Mouse (Mus musculus): ENCODE results near the gene Vav3.

GRCm38 (mm10) chr3:109340274-109341070 is at the start of gene Vav3:
- TF ChIP-seq CTCF (IDR thresholded peaks at IDR 0.05; ENCODE audit: control insufficient read depth, insufficient read depth, insufficient replicate concordance, low read depth, low read length): no peak
- no peak for TF ChIP-seq POLR2A (IDR thresholded peaks at IDR 0.05; ENCODE audit: control insufficient read depth, low read depth, low read length)

Data from testis, adult 2 months (tissue).